16 mouse cellular contexts compared by ENCODE assay signal in genomic region chr17:91733927-91734324, GRCm38 (mm10).
DNase-seq lines count a peak whose midpoint lies in the region; ATAC-seq lines count a peak whose summit lies in the region.
"Had no signal": no experiment of that assay in that cellular context is flagged by ENCODE, and none has a peak within 500 bp of the region (broad histone marks: within the 10 kb centered on the region; RNA-seq: fewer than 3 reads in every experiment).

No protein-coding gene starts in this region.

- H3K27ac ChIP-seq in forebrain, embryonic 16.5 days (ENCODE audit: low read length), result no peak overlapping the region
- no peak overlapping the region for H3K27ac ChIP-seq in forebrain, embryonic 15.5 days (replicated peaks)
- H3K27ac ChIP-seq: embryonic facial prominence, embryonic 15.5 days; limb, embryonic 15.5 days had no signal

- H3K36me3 ChIP-seq in forebrain, embryonic 16.5 days (ENCODE audit: control insufficient read depth, insufficient read depth), result no peaks in the 10 kb centered on the region
- H3K36me3 ChIP-seq in forebrain, embryonic 15.5 days, result no peaks in the 10 kb centered on the region
- H3K36me3 ChIP-seq: embryonic facial prominence, embryonic 15.5 days; limb, embryonic 15.5 days had no signal

- no peak overlapping the region for H3K4me3 ChIP-seq in forebrain, embryonic 16.5 days (replicated peaks; ENCODE audit: low read length)
- H3K4me3 ChIP-seq in forebrain, embryonic 15.5 days, result no peak overlapping the region
- H3K4me3 ChIP-seq: embryonic facial prominence, embryonic 15.5 days; limb, embryonic 15.5 days had no signal

- no peaks in the 10 kb centered on the region for H3K4me1 ChIP-seq in forebrain, embryonic 16.5 days (replicated peaks; ENCODE audit: control insufficient read depth, insufficient read depth, low read length)
- no peaks in the 10 kb centered on the region for H3K4me1 ChIP-seq in forebrain, embryonic 15.5 days
- H3K4me1 ChIP-seq: embryonic facial prominence, embryonic 15.5 days; limb, embryonic 15.5 days had no signal

- no peak overlapping the region for H3K4me2 ChIP-seq in forebrain, embryonic 16.5 days (ENCODE audit: low read length)
- H3K4me2 ChIP-seq in forebrain, embryonic 15.5 days (replicated peaks), result no peak overlapping the region
- H3K4me2 ChIP-seq: embryonic facial prominence, embryonic 15.5 days; limb, embryonic 15.5 days had no signal

- peak; percentile 3 for DNase-seq in retina, embryonic 14.5 days (ENCODE audit: low spot score)
- DNase-seq in retina, postnatal 1 day, result no peak
- peak; percentile 59 to 78 for DNase-seq in cerebellum, postnatal 14 days
- no peak for DNase-seq in urinary bladder, postnatal 14 days (ENCODE audit: low spot score)
- DNase-seq in heart, adult 9 months (ENCODE audit: low spot score in 2 of 2), result no peak
- DNase-seq in spleen, postnatal 36 days (ENCODE audit: low spot score in 2 of 2), result no peak
- DNase-seq: adrenal gland, adult 8-10 months; embryo, embryonic 11 days; gastrocnemius, postnatal 14 days; lung, postnatal 10 days; right cerebral cortex, postnatal 14 days had no signal

- ATAC-seq in forebrain, embryonic 16.5 days, result peak; percentile 58
- no peak for ATAC-seq in forebrain, embryonic 15.5 days (replicated peaks)
- ATAC-seq: intestine, embryonic 16.5 days had no signal

- H3K27me3 ChIP-seq in forebrain, embryonic 16.5 days (replicated peaks; ENCODE audit: control insufficient read depth, insufficient read depth, low read length), result no peaks in the 10 kb centered on the region
- H3K27me3 ChIP-seq in forebrain, embryonic 15.5 days, result no peaks in the 10 kb centered on the region
- H3K27me3 ChIP-seq: embryonic facial prominence, embryonic 15.5 days; limb, embryonic 15.5 days had no signal

- WGBS in forebrain, embryonic 16.5 days, result 53% methylated on average over 1 of the region's 1 CpGs
- WGBS in forebrain, embryonic 15.5 days, result 57% methylated on average over 1 of the region's 1 CpGs

- H3K9ac ChIP-seq in forebrain, embryonic 16.5 days (replicated peaks; ENCODE audit: low read depth, low read length), result no peak overlapping the region
- no peak overlapping the region for H3K9ac ChIP-seq in forebrain, embryonic 15.5 days (replicated peaks)
- H3K9ac ChIP-seq: embryonic facial prominence, embryonic 15.5 days; limb, embryonic 15.5 days had no signal

- H3K9me3 ChIP-seq in forebrain, embryonic 16.5 days (ENCODE audit: control insufficient read depth, low read length), result no peaks in the 10 kb centered on the region
- no peaks in the 10 kb centered on the region for H3K9me3 ChIP-seq in forebrain, embryonic 15.5 days
- H3K9me3 ChIP-seq: embryonic facial prominence, embryonic 15.5 days; limb, embryonic 15.5 days had no signal

Comparison
In these comparisons a context has a peak if more than half of its experiments do, and no peak if none do; other contexts are left out.
1. DNase-seq: peak in retina, embryonic 14.5 days (single experiment) and cerebellum, postnatal 14 days (2 of 2); none in retina, postnatal 1 day (single experiment), urinary bladder, postnatal 14 days (single experiment), heart, adult 9 months (0 of 2) and spleen, postnatal 36 days (0 of 2).